Mouse (Mus musculus): ENCODE data around the gene Syne1. TPM values are rescaled to one million over a fixed set of nuclear protein-coding genes. Genes with fewer than 3 reads are reported as not detected.

Gene Syne1
- total and polyA plus RNA-seq, 2 experiments from 2014 or later = 18.7 to 93.3 TPM

GRCm38 (mm10) chr10:5356614-5357013 is 194.7 kb downstream of the Syne1 start:
- DNase-seq (ENCODE audit: low spot score) (no peak), ATAC-seq (no peak)
- H3K9ac ChIP-seq (replicated peaks; ENCODE audit: low read length) = no peak overlapping the region
- H3K4me3 ChIP-seq (ENCODE audit: low read length) = no peak overlapping the region
- no peak overlapping the region for H3K4me2 ChIP-seq (ENCODE audit: low read depth, low read length)
- 89% methylated on average over 5 of the region's 5 CpGs for WGBS
- no peaks in the 10 kb centered on the region; the same call in 1 of the 2 replicates for H3K36me3 ChIP-seq (ENCODE audit: insufficient read depth, low read length)
- TF ChIP-seq CTCF (IDR thresholded peaks at IDR 0.05; ENCODE audit: low read depth) = no peak
- 0 out of 2 replicates have a peak, but pooled peaks cover 2% of the 10 kb centered on the region for H3K4me1 ChIP-seq (ENCODE audit: insufficient read depth, low read length)
- no peak overlapping the region for H3K27ac ChIP-seq
- no peaks in the 10 kb centered on the region for H3K9me3 ChIP-seq (ENCODE audit: low read length)
- no peaks in the 10 kb centered on the region for H3K27me3 ChIP-seq (ENCODE audit: insufficient read depth, low read length)

GRCm38 (mm10) chr10:5353390-5353789 is 197.9 kb downstream of the Syne1 start:
- Histone ChIP-seq H3K9me3 (ENCODE audit: low read length) (no peaks in the 10 kb centered on the region), H3K4me2 (ENCODE audit: low read depth, low read length) (no peak overlapping the region), H3K4me3 (ENCODE audit: low read length) (no peak overlapping the region), H3K27ac (no peak overlapping the region), H3K9ac (replicated peaks; ENCODE audit: low read length) (no peak overlapping the region), H3K4me1 (ENCODE audit: insufficient read depth, low read length) (no peaks in the 10 kb centered on the region), H3K27me3 (ENCODE audit: insufficient read depth, low read length) (no peaks in the 10 kb centered on the region), H3K36me3 (ENCODE audit: insufficient read depth, low read length) (peaks cover 2% of the 10 kb centered on the region; the same call in 1 of the 2 replicates)
- ATAC-seq = no peak
- 94% methylated on average over 1 of the region's 1 CpGs for WGBS
- no peak for TF ChIP-seq CTCF (IDR thresholded peaks at IDR 0.05; ENCODE audit: low read depth)
- no peak for DNase-seq (ENCODE audit: low spot score)

GRCm38 (mm10) chr10:5346911-5347310 is 204.4 kb downstream of the Syne1 start:
- WGBS = 58% methylated on average over 1 of the region's 1 CpGs
- Histone ChIP-seq H3K4me3 (ENCODE audit: low read length) (no peak overlapping the region), H3K9me3 (ENCODE audit: low read length) (no peaks in the 10 kb centered on the region), H3K9ac (replicated peaks; ENCODE audit: low read length) (no peak overlapping the region), H3K27ac (no peak overlapping the region), H3K27me3 (ENCODE audit: insufficient read depth, low read length) (no peaks in the 10 kb centered on the region), H3K4me1 (ENCODE audit: insufficient read depth, low read length) (no peaks in the 10 kb centered on the region), H3K4me2 (ENCODE audit: low read depth, low read length) (no peak overlapping the region), H3K36me3 (ENCODE audit: insufficient read depth, low read length) (peaks cover 4% of the 10 kb centered on the region; the same call in 1 of the 2 replicates)
- ATAC-seq = no peak
- DNase-seq (ENCODE audit: low spot score) = no peak
- TF ChIP-seq CTCF (IDR thresholded peaks at IDR 0.05; ENCODE audit: low read depth) = no peak

DNA sequence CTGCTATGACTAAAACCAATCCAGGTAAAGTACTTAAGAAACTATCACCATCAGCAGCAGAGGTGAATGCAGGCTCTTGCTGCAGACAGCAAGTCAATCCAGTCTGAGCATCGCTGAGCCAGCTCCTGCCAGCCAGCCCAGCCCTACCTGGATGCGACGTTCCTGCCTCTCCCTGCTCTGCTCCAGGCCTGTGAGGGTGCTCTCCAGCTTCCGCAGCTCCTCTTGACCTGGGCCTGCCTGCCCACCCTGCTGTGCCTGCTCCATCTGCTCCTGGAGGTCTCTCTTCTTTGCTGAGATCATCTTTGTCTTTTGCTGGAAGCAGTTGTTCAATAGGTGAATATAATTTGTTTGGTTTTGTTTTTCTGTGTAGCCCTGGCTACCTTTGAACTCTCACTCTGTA is 208.1 kb downstream of the Syne1 start:
- Histone ChIP-seq H3K4me2 (ENCODE audit: low read depth, low read length) (no peak overlapping the region), H3K27ac (no peak overlapping the region), H3K4me3 (ENCODE audit: low read length) (no peak overlapping the region), H3K4me1 (ENCODE audit: insufficient read depth, low read length) (no peaks in the 10 kb centered on the region), H3K36me3 (ENCODE audit: insufficient read depth, low read length) (no peaks in the 10 kb centered on the region; the same call in 1 of the 2 replicates), H3K9me3 (ENCODE audit: low read length) (no peaks in the 10 kb centered on the region), H3K27me3 (ENCODE audit: insufficient read depth, low read length) (no peaks in the 10 kb centered on the region), H3K9ac (replicated peaks; ENCODE audit: low read length) (no peak overlapping the region)
- DNase-seq (ENCODE audit: low spot score) = no peak
- WGBS = 60% methylated on average over 4 of the region's 4 CpGs
- ATAC-seq = no peak
- TF ChIP-seq CTCF (IDR thresholded peaks at IDR 0.05; ENCODE audit: low read depth) = no peak

DNA sequence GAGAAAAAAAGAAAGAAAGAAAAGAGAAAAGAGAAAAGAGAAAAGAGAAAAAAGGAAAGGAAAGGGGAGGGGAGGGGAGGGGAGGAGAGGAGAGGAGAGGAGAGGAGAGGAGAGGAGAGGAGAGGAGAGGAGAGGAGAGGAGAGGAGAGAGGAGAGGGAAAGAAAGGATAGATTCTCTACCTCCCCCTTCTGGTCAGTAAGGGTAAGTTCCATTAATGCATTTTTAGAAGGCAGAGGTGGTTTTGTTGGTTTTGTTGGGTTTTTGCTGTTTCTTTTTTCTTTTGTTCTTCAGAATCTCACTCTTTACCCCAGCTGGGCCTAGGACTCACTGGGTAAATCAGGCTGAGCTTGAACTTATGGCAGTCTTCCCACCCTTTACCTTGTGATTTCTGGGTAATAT is 214.9 kb downstream of the Syne1 start:
- Histone ChIP-seq H3K27ac (no peak overlapping the region), H3K27me3 (ENCODE audit: insufficient read depth, low read length) (no peaks in the 10 kb centered on the region), H3K36me3 (ENCODE audit: insufficient read depth, low read length) (no peaks in the 10 kb centered on the region; the same call in 1 of the 2 replicates), H3K9me3 (ENCODE audit: low read length) (no peaks in the 10 kb centered on the region), H3K4me3 (ENCODE audit: low read length) (no peak overlapping the region), H3K4me1 (ENCODE audit: insufficient read depth, low read length) (no peaks in the 10 kb centered on the region), H3K9ac (replicated peaks; ENCODE audit: low read length) (no peak overlapping the region), H3K4me2 (ENCODE audit: low read depth, low read length) (no peak overlapping the region)
- ATAC-seq (no peak), DNase-seq (ENCODE audit: low spot score) (no peak)
- TF ChIP-seq CTCF (IDR thresholded peaks at IDR 0.05; ENCODE audit: low read depth) = peak; percentile 24

GRCm38 (mm10) chr10:5332801-5333200 is 218.5 kb downstream of the Syne1 start:
- Histone ChIP-seq H3K27ac (no peak overlapping the region), H3K36me3 (ENCODE audit: insufficient read depth, low read length) (no peaks in the 10 kb centered on the region; the same call in 1 of the 2 replicates), H3K4me1 (ENCODE audit: insufficient read depth, low read length) (no peaks in the 10 kb centered on the region), H3K4me3 (ENCODE audit: low read length) (no peak overlapping the region), H3K27me3 (ENCODE audit: insufficient read depth, low read length) (no peaks in the 10 kb centered on the region), H3K9ac (replicated peaks; ENCODE audit: low read length) (no peak overlapping the region), H3K9me3 (ENCODE audit: low read length) (no peaks in the 10 kb centered on the region), H3K4me2 (ENCODE audit: low read depth, low read length) (no peak overlapping the region)
- ATAC-seq (no peak), DNase-seq (ENCODE audit: low spot score) (no peak)
- 93% methylated on average over 5 of the region's 5 CpGs for WGBS
- TF ChIP-seq CTCF (IDR thresholded peaks at IDR 0.05; ENCODE audit: low read depth) = no peak

- no peak for TF ChIP-seq CTCF (IDR thresholded peaks at IDR 0.05; ENCODE audit: low read depth)
- WGBS = 76% methylated on average over 9 of the region's 9 CpGs
- Histone ChIP-seq H3K9ac (replicated peaks; ENCODE audit: low read length) (no peak overlapping the region), H3K27ac (no peak overlapping the region), H3K4me2 (ENCODE audit: low read depth, low read length) (no peak overlapping the region), H3K4me1 (ENCODE audit: insufficient read depth, low read length) (no peaks in the 10 kb centered on the region), H3K9me3 (ENCODE audit: low read length) (no peaks in the 10 kb centered on the region), H3K36me3 (ENCODE audit: insufficient read depth, low read length) (peaks cover 7% of the 10 kb centered on the region; the same call in 1 of the 2 replicates), H3K4me3 (ENCODE audit: low read length) (no peak overlapping the region), H3K27me3 (ENCODE audit: insufficient read depth, low read length) (no peaks in the 10 kb centered on the region)
- DNase-seq (ENCODE audit: low spot score) (no peak), ATAC-seq (no peak)
Measured at GRCm38 (mm10) chr10:5326716-5327115, 224.6 kb downstream of the Syne1 start.
